8 mouse cellular contexts compared by ENCODE assay signal in genomic region chr2:19344636-19345413, GRCm38 (mm10). TPM values are rescaled to one million over a fixed set of nuclear protein-coding genes. Genes with fewer than 3 reads are reported as not detected.
DNase-seq lines count a peak whose midpoint lies in the region; ATAC-seq and TF ChIP-seq lines count a peak whose summit lies in the region.

No protein-coding gene starts in this region.

- no peaks in the 10 kb centered on the region for H3K9me3 ChIP-seq in ES-E14 (ENCODE audit: control insufficient read depth, insufficient read depth, low read depth, low read length)
- H3K9me3 ChIP-seq in lung, embryonic 14.5 days (ENCODE audit: low read depth, low read length) = no peaks in the 10 kb centered on the region

- peak; percentile 92 for TF ChIP-seq CTCF in layer of hippocampus, adult 2 months (conservative IDR thresholded peaks at IDR 0.05)
- peak; percentile 88 for TF ChIP-seq CTCF in lung, embryonic 14.5 days (IDR thresholded peaks at IDR 0.05; ENCODE audit: low read depth)

- no peak overlapping the region for H3K27ac ChIP-seq in ES-E14 (ENCODE audit: insufficient read depth, low read depth, low read length, poor library complexity, severe bottlenecking)
- peak overlapping the region; percentile 87 for H3K27ac ChIP-seq in layer of hippocampus, adult 2 months
- no peak overlapping the region for H3K27ac ChIP-seq in lung, embryonic 14.5 days (ENCODE audit: low read depth)

- H3K9ac ChIP-seq in ES-E14 (ENCODE audit: insufficient read depth, low read depth, low read length, poor library complexity, severe bottlenecking) = no peak overlapping the region
- H3K9ac ChIP-seq in lung, embryonic 14.5 days = 0 out of 2 replicates have a peak overlapping the region, but pooled peaks have one; percentile 3

- 29% methylated on average over 20 of the region's 20 CpGs for WGBS in lung, embryonic 14.5 days

- in situ Hi-C loops in ES-E14 (cut with MboI; ENCODE audit: low sequenced_read_pairs in 2 of 2, unreplicated experiment in 2 of 2) = no loop called here

- ATAC-seq in lung, embryonic 14.5 days (ENCODE audit: insufficient read depth) = peak; percentile 74
- peak; percentile 89 for ATAC-seq in neutrophil, adult 5-6 weeks (ENCODE audit: extremely low read depth, insufficient number of reproducible peaks, low FRiP score, poor library complexity, severe bottlenecking)

- no peaks in the 10 kb centered on the region for H3K36me3 ChIP-seq in ES-E14 (ENCODE audit: control insufficient read depth, insufficient read depth, low read length, poor library complexity, severe bottlenecking)
- H3K36me3 ChIP-seq in lung, embryonic 14.5 days (ENCODE audit: insufficient read depth) = no peaks in the 10 kb centered on the region

- no peaks in the 10 kb centered on the region for H3K27me3 ChIP-seq in lung, embryonic 14.5 days (ENCODE audit: insufficient read depth, low read length)

- peak overlapping the region; percentile 54 for H3K4me2 ChIP-seq in lung, embryonic 14.5 days

- no peaks in the 10 kb centered on the region for H3K4me1 ChIP-seq in ES-E14 (ENCODE audit: control insufficient read depth in 2 of 2, insufficient read depth in 2 of 2, low read length in 2 of 2, poor library complexity in 1 of 2)
- H3K4me1 ChIP-seq in lung, embryonic 14.5 days (ENCODE audit: insufficient read depth) = 0 out of 2 replicates have a peak, but pooled peaks cover 2% of the 10 kb centered on the region

- DNase-seq in ES-E14 (ENCODE audit: low read depth, low spot score) = peak; percentile 75
- DNase-seq in cerebellum, adult 18-20 months = peak; percentile 89 to 91
- peak; percentile 89 for DNase-seq in forelimb bud, embryonic 11.5 days (ENCODE audit: low read depth, low spot score)
- peak; percentile 93 for DNase-seq in heart, postnatal 4 days
- peak; percentile 89 to 93 for DNase-seq in layer of hippocampus, adult 2 months (ENCODE audit: low spot score in 2 of 2)
- peak; percentile 97 for DNase-seq in lung, embryonic 14.5 days
- peak; percentile 62 for DNase-seq in testis, postnatal 14 days (ENCODE audit: low spot score)

- H3K4me3 ChIP-seq in ES-E14 (ENCODE audit: insufficient read depth in 1 of 2, low read depth in 1 of 2, low read length in 2 of 2, poor library complexity in 1 of 2, severe bottlenecking in 1 of 2) = no peak overlapping the region
- H3K4me3 ChIP-seq in layer of hippocampus, adult 2 months = peak overlapping the region; percentile 58
- no peak overlapping the region for H3K4me3 ChIP-seq in lung, embryonic 14.5 days (ENCODE audit: low read depth, low read length)

TF ChIP-seq in ES-E14, 5 proteins besides CTCF, POLR2A, EP300 and RAD21:
- TF ChIP-seq CHD2 (IDR thresholded peaks at IDR 0.05; ENCODE audit: low read depth, low read length) = no peak
- peak; percentile 91 for TF ChIP-seq ZC3H11A (IDR thresholded peaks at IDR 0.05; ENCODE audit: borderline replicate concordance, low read depth, low read length)
- TF ChIP-seq HCFC1 (IDR thresholded peaks at IDR 0.05; ENCODE audit: borderline replicate concordance, insufficient read depth, low read length) = no peak
- no peak for TF ChIP-seq ZNF384 (IDR thresholded peaks at IDR 0.05; ENCODE audit: low read depth, low read length)

RNA-seq across cellular contexts. Expression of gene Msrb2, which starts 26.4 kb away (rescaled TPM):
- 14.5 and 17.1 TPM in 2 replicates for total RNA-seq in ES-E14 (2012; rRNA removed)
- total RNA-seq in heart, postnatal 4 days (2021) = 10 to 100 TPM; 28.2 to 29.4 TPM
- 10 to 100 TPM; 29.9 to 31.6 TPM for total RNA-seq in layer of hippocampus, adult 2 months (2021)
- 24.4 and 24.8 TPM in 2 replicates for polyA plus RNA-seq in lung, embryonic 14.5 days (2014; fragmentation: Nextera tagmentation; extraction: Ambion mirVana)
- 6.4 and 6.5 TPM in 2 replicates for total RNA-seq in neutrophil, adult 5-6 weeks (2017)
